Mouse (Mus musculus) embryonic facial prominence, embryonic 10.5 days (tissue): Measurements from ENCODE around the gene Ffar4. TPM values are rescaled to one million over a fixed set of nuclear protein-coding genes. Genes with fewer than 3 reads are reported as not detected.

ENCODE experiments used
- DNase-seq: peaks from one replicate; pipeline ENCODE4 v3.0.0-alpha.2; 2017; ENCODE audit warnings: low spot score
- H3K27ac ChIP-seq: fragments of 300-500 bp; sonication (generic); replicated peaks from 2 replicates; pipeline ENCODE4 v1.5.1; 2016; ENCODE audit warnings: mild to moderate bottlenecking
- H3K27me3 ChIP-seq: fragments of 300-500 bp; sonication (generic); replicated peaks from 2 replicates; pipeline ENCODE4 v1.6.1; 2016; ENCODE audit warnings: low read depth, mild to moderate bottlenecking; ENCODE audit not compliant: poor library complexity, severe bottlenecking
- H3K36me3 ChIP-seq: fragments of 300-500 bp; sonication (generic); replicated peaks from 2 replicates; pipeline ENCODE4 v1.6.1; 2016; ENCODE audit warnings: mild to moderate bottlenecking, moderate library complexity
- H3K4me1 ChIP-seq: fragments of 300-500 bp; sonication (generic); 2 replicates; pipeline ENCODE4 v1.6.1; 2016
- H3K4me3 ChIP-seq: fragments of 300-500 bp; sonication (generic); 2 replicates; pipeline ENCODE4 v1.5.1; 2016; ENCODE audit warnings: mild to moderate bottlenecking, moderate library complexity
- H3K9me3 ChIP-seq: fragments of 300-500 bp; sonication (generic); 2 replicates; pipeline ENCODE4 v1.6.1; 2016; ENCODE audit warnings: mild to moderate bottlenecking
- WGBS: fragments of 180-500 bp; shearing (Covaris S2); methylation state at CpG from one replicate; pipeline ENCODE4 v1.1.7; 2016; 5-methylcytosine and 5-hydroxymethylcytosine counted together
- polyA plus RNA-seq: library from polyadenylated mRNA; unstranded; fragments of >200 nt; fragmentation: Nextera tagmentation; extraction: Ambion mirVana; gene quantifications from 2 replicates; pipeline ENCODE4 v1.2.1, GENCODE M21; 2016

The Ffar4 gene
- polyA plus RNA-seq, result 0.28 TPM in 1 of 2 replicates, not detected in the other

- under 1% methylated on average over 77 of the region's 77 CpGs for WGBS
- no peak within 1 kb of the TSS for H3K27ac ChIP-seq
- peak within 1 kb of the TSS; percentile 53 for H3K4me3 ChIP-seq
- peak; percentile 56 for DNase-seq
- peaks cover 23% of the 10 kb centered on the region for H3K4me1 ChIP-seq
- no peaks in the 10 kb centered on the region for H3K36me3 ChIP-seq
- H3K27me3 ChIP-seq, result peaks cover 80% of the 10 kb centered on the region
- H3K9me3 ChIP-seq, result no peaks in the 10 kb centered on the region
Measured at GRCm38 (mm10) chr19:38096858-38097758, at the start of gene Ffar4. Gene Ffar4 (plus strand): TSS chr19:38097071.

- H3K27me3 ChIP-seq, result peaks cover 10% of the 10 kb centered on the region
- H3K27ac ChIP-seq, result no peak overlapping the region
- no peak for DNase-seq
- H3K4me1 ChIP-seq, result peaks cover 15% of the 10 kb centered on the region
- no peaks in the 10 kb centered on the region for H3K9me3 ChIP-seq
- H3K36me3 ChIP-seq, result no peaks in the 10 kb centered on the region
- 84% methylated on average over 1 of the region's 1 CpGs for WGBS
- no peak overlapping the region for H3K4me3 ChIP-seq
Measured at GRCm38 (mm10) chr19:38049686-38050085, 47.2 kb upstream of the Ffar4 start.

GRCm38 (mm10) chr19:38053227-38054041 lies 43.4 kb upstream of the Ffar4 start:
- Histone ChIP-seq H3K4me3 (peak overlapping the region; percentile 79), H3K36me3 (peaks cover 16% of the 10 kb centered on the region), H3K9me3 (no peaks in the 10 kb centered on the region), H3K27me3 (no peaks in the 10 kb centered on the region), H3K4me1 (peaks cover 22% of the 10 kb centered on the region), H3K27ac (peak overlapping the region; percentile 94)
- peak; percentile 24 for DNase-seq
- WGBS, result 30% methylated on average over 8 of the region's 8 CpGs

- Histone ChIP-seq H3K27me3 (no peaks in the 10 kb centered on the region), H3K4me1 (peaks cover 22% of the 10 kb centered on the region), H3K4me3 (peak overlapping the region; percentile 79), H3K9me3 (no peaks in the 10 kb centered on the region), H3K27ac (peak overlapping the region; percentile 94), H3K36me3 (peaks cover 24% of the 10 kb centered on the region)
- WGBS, result 0% methylated on average over 23 of the region's 23 CpGs
- no peak for DNase-seq
Measured at GRCm38 (mm10) chr19:38054149-38054719, 42.6 kb upstream of the Ffar4 start.

DNA sequence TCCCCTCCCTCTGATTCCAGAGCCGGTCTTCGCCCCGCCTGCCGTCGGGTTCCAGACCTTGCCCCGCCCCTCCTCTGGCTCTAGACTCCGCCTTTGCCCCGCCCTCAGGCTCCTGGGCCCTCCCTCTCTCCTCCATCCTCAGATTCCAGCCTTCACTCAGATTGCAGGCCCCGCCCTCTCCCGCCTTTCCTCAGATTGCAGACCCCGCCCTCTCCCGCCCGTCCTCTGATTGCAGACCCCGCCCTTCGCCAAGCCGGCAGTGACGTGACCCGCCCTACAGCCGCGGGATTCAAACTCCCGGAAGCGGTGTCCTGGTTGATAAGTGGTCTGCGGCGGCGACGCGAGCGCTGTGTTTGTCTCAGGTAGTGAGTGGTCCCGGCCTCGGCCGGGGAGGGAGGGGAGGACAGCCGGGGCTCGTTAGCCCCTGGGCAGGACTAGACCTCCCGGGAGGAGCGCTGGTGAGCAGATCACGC lies 42.1 kb upstream of the Ffar4 start, which contains the start of gene Cep55:
Gene Cep55, plus strand, starts transcription at position 292 of the 473 bp plus-strand sequence.
- Histone ChIP-seq H3K4me3 (peak within 1 kb of the TSS; percentile 79), H3K27ac (peak within 1 kb of the TSS; percentile 94), H3K4me1 (peaks cover 22% of the 10 kb centered on the region), H3K9me3 (no peaks in the 10 kb centered on the region), H3K27me3 (no peaks in the 10 kb centered on the region), H3K36me3 (peaks cover 29% of the 10 kb centered on the region)
- peak; percentile 100 for DNase-seq
- WGBS, result under 1% methylated on average over 36 of the region's 36 CpGs

GRCm38 (mm10) chr19:38055798-38056197 lies 41.1 kb upstream of the Ffar4 start:
- Histone ChIP-seq H3K27me3 (no peaks in the 10 kb centered on the region), H3K4me3 (peak overlapping the region; percentile 79), H3K27ac (peak overlapping the region; percentile 94), H3K4me1 (peaks cover 22% of the 10 kb centered on the region), H3K9me3 (no peaks in the 10 kb centered on the region), H3K36me3 (peaks cover 39% of the 10 kb centered on the region)
- no peak for DNase-seq
- 23% methylated on average over 6 of the region's 6 CpGs for WGBS

GRCm38 (mm10) chr19:38056276-38056675 lies 40.6 kb upstream of the Ffar4 start:
- no peaks in the 10 kb centered on the region for H3K9me3 ChIP-seq
- DNase-seq, result no peak
- H3K4me1 ChIP-seq, result peaks cover 22% of the 10 kb centered on the region
- peak overlapping the region; percentile 79 for H3K4me3 ChIP-seq
- no peaks in the 10 kb centered on the region for H3K27me3 ChIP-seq
- peaks cover 44% of the 10 kb centered on the region for H3K36me3 ChIP-seq
- H3K27ac ChIP-seq, result no peak overlapping the region
- 64% methylated on average over 3 of the region's 3 CpGs for WGBS

- Histone ChIP-seq H3K27ac (no peak overlapping the region), H3K4me1 (peaks cover 22% of the 10 kb centered on the region), H3K36me3 (peaks cover 51% of the 10 kb centered on the region), H3K27me3 (no peaks in the 10 kb centered on the region), H3K9me3 (no peaks in the 10 kb centered on the region), H3K4me3 (no peak overlapping the region)
- DNase-seq, result no peak
- 91% methylated on average over 8 of the region's 8 CpGs for WGBS
Measured at GRCm38 (mm10) chr19:38056931-38057330, 39.9 kb upstream of the Ffar4 start.

- H3K36me3 ChIP-seq, result peaks cover 89% of the 10 kb centered on the region
- H3K4me1 ChIP-seq, result no peaks in the 10 kb centered on the region
- H3K9me3 ChIP-seq, result no peaks in the 10 kb centered on the region
- no peak for DNase-seq
- no peak overlapping the region for H3K27ac ChIP-seq
- 89% methylated on average over 3 of the region's 3 CpGs for WGBS
- no peak overlapping the region for H3K4me3 ChIP-seq
- no peaks in the 10 kb centered on the region for H3K27me3 ChIP-seq
Measured at GRCm38 (mm10) chr19:38063201-38063600, 33.7 kb upstream of the Ffar4 start.

DNA sequence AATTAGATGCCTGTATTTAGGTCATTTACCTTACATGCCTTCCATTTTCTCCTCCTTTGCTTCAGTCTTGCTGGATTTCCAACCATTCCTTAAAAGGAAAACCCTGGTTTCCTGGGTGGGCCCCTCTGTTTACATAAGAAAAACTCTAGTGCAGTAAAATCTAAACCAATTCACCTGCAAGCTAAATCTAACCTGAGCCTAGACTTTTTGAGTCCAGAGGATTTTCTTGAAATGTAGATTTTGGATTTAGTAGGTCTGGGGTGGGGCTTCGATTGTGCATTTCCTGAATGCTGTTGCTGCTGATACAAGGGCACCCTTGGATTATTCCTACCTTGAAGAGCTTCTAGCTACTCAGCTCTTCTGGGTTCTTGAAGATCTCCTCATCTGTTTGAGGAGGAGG lies 32.8 kb upstream of the Ffar4 start:
- Histone ChIP-seq H3K27ac (no peak overlapping the region), H3K36me3 (peaks cover 89% of the 10 kb centered on the region), H3K9me3 (no peaks in the 10 kb centered on the region), H3K27me3 (no peaks in the 10 kb centered on the region), H3K4me3 (no peak overlapping the region), H3K4me1 (no peaks in the 10 kb centered on the region)
- 94% methylated on average over 1 of the region's 1 CpGs for WGBS
- DNase-seq, result no peak

- H3K4me3 ChIP-seq, result no peak overlapping the region
- no peaks in the 10 kb centered on the region for H3K4me1 ChIP-seq
- no peaks in the 10 kb centered on the region for H3K9me3 ChIP-seq
- no peaks in the 10 kb centered on the region for H3K27me3 ChIP-seq
- no peak overlapping the region for H3K27ac ChIP-seq
- peaks cover 73% of the 10 kb centered on the region for H3K36me3 ChIP-seq
- no peak for DNase-seq
- WGBS, result 93% methylated on average over 5 of the region's 5 CpGs
Measured at GRCm38 (mm10) chr19:38073226-38073625, 23.6 kb upstream of the Ffar4 start.

DNA sequence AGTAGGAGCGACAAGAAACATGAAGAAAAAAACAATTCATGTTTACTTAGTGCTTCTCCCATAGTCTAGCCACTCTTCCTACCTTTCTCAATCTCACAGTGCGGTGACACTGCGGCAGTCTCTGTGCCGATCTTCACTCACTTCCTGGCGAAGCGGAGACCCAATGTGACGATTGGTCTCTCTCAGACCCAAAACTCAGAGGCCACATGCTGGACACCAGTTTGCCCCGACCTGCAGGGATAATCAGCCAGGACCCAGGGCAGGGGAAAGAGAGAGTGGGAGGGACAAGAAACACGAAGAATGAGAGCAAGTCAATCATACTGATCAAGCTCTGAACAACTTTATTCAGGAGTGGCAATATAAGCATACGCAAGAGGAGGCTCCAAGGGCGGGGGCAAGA lies 21.8 kb upstream of the Ffar4 start:
- WGBS, result 83% methylated on average over 11 of the region's 11 CpGs

More for the DNA sequence above, 21.8 kb upstream of the Ffar4 start:
- no peaks in the 10 kb centered on the region for H3K4me1 ChIP-seq
- no peaks in the 10 kb centered on the region for H3K9me3 ChIP-seq
- no peak for DNase-seq
- no peak overlapping the region for H3K27ac ChIP-seq
- H3K27me3 ChIP-seq, result no peaks in the 10 kb centered on the region
- peaks cover 55% of the 10 kb centered on the region for H3K36me3 ChIP-seq
- H3K4me3 ChIP-seq, result no peak overlapping the region
